Comparison of ENCODE assay signal across 8 mouse cellular contexts in genomic region chr16:93815856-93816736, GRCm38 (mm10). TPM values are rescaled to one million over a fixed set of nuclear protein-coding genes. Genes with fewer than 3 reads are reported as not detected.
DNase-seq lines count a peak whose midpoint lies in the region; ATAC-seq and TF ChIP-seq lines count a peak whose summit lies in the region.

No protein-coding gene starts in this region.

- DNase-seq in CD4-positive helper T cell, adult 2 months (ENCODE audit: low read depth, low spot score): peak; percentile 92
- DNase-seq in kidney, postnatal 0 days (ENCODE audit: low spot score): peak; percentile 74
- DNase-seq in lung, postnatal 10 days: peak; percentile 89
- DNase-seq in splenic B cell, adult 2 months (ENCODE audit: low read depth, low spot score): peak; percentile 95
- DNase-seq in cerebellum, adult 18-20 months: no peak

- peak overlapping the region; percentile 53 for H3K9ac ChIP-seq in ES-Bruce4 (ENCODE audit: low read depth, poor library complexity, severe bottlenecking)
- no peak overlapping the region for H3K9ac ChIP-seq in heart, embryonic 12.5 days
- no peak overlapping the region for H3K9ac ChIP-seq in kidney, postnatal 0 days (ENCODE audit: low read depth, low read length)

- peak overlapping the region; percentile 99 for H3K27ac ChIP-seq in ES-Bruce4 (ENCODE audit: insufficient read depth, low read length)
- H3K27ac ChIP-seq in heart, embryonic 12.5 days (ENCODE audit: poor library complexity, severe bottlenecking): peak overlapping the region; percentile 71
- H3K27ac ChIP-seq in kidney, postnatal 0 days: peak overlapping the region; percentile 72

- no peaks in the 10 kb centered on the region for H3K9me3 ChIP-seq in ES-Bruce4 (replicated peaks; ENCODE audit: control insufficient read depth, insufficient read depth, low read length, poor library complexity, severe bottlenecking)
- 0 out of 2 replicates have a peak, but pooled peaks cover 11% of the 10 kb centered on the region for H3K9me3 ChIP-seq in heart, embryonic 12.5 days (replicated peaks)
- no peaks in the 10 kb centered on the region for H3K9me3 ChIP-seq in kidney, postnatal 0 days (replicated peaks; ENCODE audit: low read length)

- H3K4me3 ChIP-seq in ES-Bruce4 (ENCODE audit: low read depth, low read length): peak overlapping the region; percentile 54
- no peak overlapping the region for H3K4me3 ChIP-seq in heart, embryonic 12.5 days
- H3K4me3 ChIP-seq in kidney, postnatal 0 days (replicated peaks; ENCODE audit: low read depth, low read length): no peak overlapping the region

- TF ChIP-seq CTCF in ES-Bruce4 (IDR thresholded peaks at IDR 0.05; ENCODE audit: low read depth, low read length): no peak
- TF ChIP-seq CTCF in kidney, postnatal 0 days (IDR thresholded peaks at IDR 0.05; ENCODE audit: low read depth): no peak

- H3K4me2 ChIP-seq in heart, embryonic 12.5 days: peak overlapping the region; percentile 21
- no peak overlapping the region for H3K4me2 ChIP-seq in kidney, postnatal 0 days (ENCODE audit: low read length)

- no peak for TF ChIP-seq POLR2A in ES-Bruce4 (IDR thresholded peaks at IDR 0.05; ENCODE audit: insufficient read depth, low read length)

- whole genome bisulfite sequencing in heart, embryonic 12.5 days: 53% methylated on average over 20 of the region's 20 CpGs
- WGBS in kidney, postnatal 0 days: 42% methylated on average over 20 of the region's 20 CpGs

- peaks cover 3% of the 10 kb centered on the region for H3K4me1 ChIP-seq in ES-Bruce4 (ENCODE audit: control insufficient read depth, insufficient read depth, low read length)
- H3K4me1 ChIP-seq in heart, embryonic 12.5 days (replicated peaks): peaks cover 12% of the 10 kb centered on the region; the same call in 1 of the 2 replicates
- peaks cover 6% of the 10 kb centered on the region; the same call in 1 of the 2 replicates for H3K4me1 ChIP-seq in kidney, postnatal 0 days (replicated peaks; ENCODE audit: insufficient read depth, low read length)

- H3K36me3 ChIP-seq in ES-Bruce4 (ENCODE audit: control insufficient read depth, insufficient read depth, low read length, poor library complexity, severe bottlenecking): no peaks in the 10 kb centered on the region
- H3K36me3 ChIP-seq in heart, embryonic 12.5 days: peaks cover 16% of the 10 kb centered on the region
- H3K36me3 ChIP-seq in kidney, postnatal 0 days (ENCODE audit: insufficient read depth, low read length): 0 out of 2 replicates have a peak, but pooled peaks cover 5% of the 10 kb centered on the region
- no peaks in the 10 kb centered on the region for H3K36me3 ChIP-seq in splenic B cell, adult 2 months (ENCODE audit: control insufficient read depth, insufficient read depth, low read length, poor library complexity, severe bottlenecking)

- 0 out of 2 replicates have a peak, but pooled peaks have one; percentile 26 for TF ChIP-seq EP300 in ES-Bruce4 (IDR thresholded peaks at IDR 0.05; ENCODE audit: insufficient read depth, low read depth, low read length)

- no peaks in the 10 kb centered on the region for H3K27me3 ChIP-seq in ES-Bruce4 (ENCODE audit: control insufficient read depth, insufficient read depth, low read length, poor library complexity, severe bottlenecking)
- no peaks in the 10 kb centered on the region; the same call in 1 of the 2 replicates for H3K27me3 ChIP-seq in heart, embryonic 12.5 days (replicated peaks)
- H3K27me3 ChIP-seq in kidney, postnatal 0 days (ENCODE audit: insufficient read depth, low read length): no peaks in the 10 kb centered on the region
- no peaks in the 10 kb centered on the region for H3K27me3 ChIP-seq in splenic B cell, adult 2 months (ENCODE audit: control insufficient read depth, insufficient read depth, low read length, poor library complexity, severe bottlenecking)

- peak; percentile 80 for ATAC-seq in common myeloid progenitor, adult 5-6 weeks (replicated peaks; ENCODE audit: low read depth, poor library complexity, severe bottlenecking)
- peak; percentile 70 for ATAC-seq in heart, embryonic 12.5 days (ENCODE audit: insufficient number of reproducible peaks, low FRiP score)
- peak; percentile 48 for ATAC-seq in kidney, postnatal 0 days (replicated peaks; ENCODE audit: low FRiP score, low read depth)

RNA-seq across cellular contexts. Expression of gene Morc3, which starts 15.8 kb away (rescaled TPM):
- 152 TPM in 2 replicates for polyA plus RNA-seq in ES-Bruce4 (2011; ENCODE audit: insufficient read depth, insufficient read length, low read depth, missing spikeins)
- 123 and 218 TPM in 2 replicates for total RNA-seq in common myeloid progenitor, adult 5-6 weeks (2017)
- 32.1 and 35.0 TPM in 2 replicates for polyA plus RNA-seq in heart, embryonic 12.5 days (2016; fragmentation: Nextera tagmentation; extraction: Ambion mirVana)
- polyA plus RNA-seq in kidney, postnatal 0 days (2015; fragmentation: Nextera tagmentation; extraction: Ambion mirVana): 26.8 and 27.0 TPM in 2 replicates

Comparison
In these comparisons a context has a peak if more than half of its experiments do, and no peak if none do; other contexts are left out.
1. DNase-seq: peak in CD4-positive helper T cell, adult 2 months (single experiment), kidney, postnatal 0 days (single experiment), lung, postnatal 10 days (single experiment) and splenic B cell, adult 2 months (single experiment); none in cerebellum, adult 18-20 months (0 of 2).
2. Peak in every context shown above with its lines, with median percentiles within 50 percentile points of each other: H3K27ac ChIP-seq and ATAC-seq.